Mouse (Mus musculus): ENCODE data around the gene Aqp1.

- no peak for TF ChIP-seq CTCF (IDR thresholded peaks at IDR 0.05; ENCODE audit: insufficient read depth, low read depth, low read length)
- no peak for TF ChIP-seq POLR2A (IDR thresholded peaks at IDR 0.05; ENCODE audit: insufficient read depth, low read depth, low read length)
Observed at GRCm38 (mm10) chr6:55356017-55356703, 19.9 kb downstream of the Aqp1 start.
